Mouse (Mus musculus) myocyte (in vitro differentiated cells): Measurements from ENCODE around the gene Ccn6. TPM values are rescaled to one million over a fixed set of nuclear protein-coding genes. Genes with fewer than 3 reads are reported as not detected.
"Not testable (repeated sequence)": the region's sequence is repeated elsewhere in the genome, so short reads cannot be mapped to it uniquely, and the experiment has no call there.

Source experiments
- H3K27me3 ChIP-seq: one replicate; pipeline ENCODE4 v1.6.1; 2011; ENCODE audit not compliant: control insufficient read depth, insufficient read depth, insufficient read length
- H3K36me3 ChIP-seq: one replicate; pipeline ENCODE4 v1.6.1; 2011; ENCODE audit not compliant: control insufficient read depth, insufficient read depth
- H3K4me2 ChIP-seq: one replicate; pipeline ENCODE4 v1.6.1; 2011; ENCODE audit warnings: low read depth, control low read depth
- H3K4me3 ChIP-seq: one replicate; pipeline ENCODE4 v1.5.1; 2011; ENCODE audit warnings: mild to moderate bottlenecking, control low read depth, moderate library complexity
- H3K79me2 ChIP-seq: one replicate; pipeline ENCODE4 v1.6.1; 2011; ENCODE audit not compliant: control insufficient read depth, insufficient read depth
- H3ac ChIP-seq: one replicate; pipeline ENCODE4 v1.6.1; 2011; ENCODE audit not compliant: control insufficient read depth, insufficient read length
- CEBPB ChIP-seq: IDR thresholded peaks from 2 replicates; pipeline ENCODE4 v1.6.1; 2011; ENCODE audit warnings: mild to moderate bottlenecking, moderate library complexity; ENCODE audit not compliant: poor library complexity, insufficient read depth, severe bottlenecking
- E2F4 ChIP-seq: IDR thresholded peaks from one replicate; pipeline ENCODE4 v1.6.1; 2011; ENCODE audit warnings: mild to moderate bottlenecking, control low read depth, moderate library complexity; ENCODE audit not compliant: insufficient read depth
- MAX ChIP-seq: IDR thresholded peaks from one replicate; pipeline ENCODE4 v1.6.1; 2011; ENCODE audit warnings: low read depth, mild to moderate bottlenecking, control low read depth
- MYOD1 ChIP-seq, 3 experiments: IDR thresholded peaks; one replicate each; pipeline ENCODE4 v1.6.1; 2011; ENCODE audit warnings: control low read depth in 2 of 3, low read depth in 2 of 3, mild to moderate bottlenecking in 2 of 3, moderate library complexity in 1 of 3; ENCODE audit not compliant: insufficient read length in 2 of 3, control insufficient read depth in 1 of 3
- MYOG ChIP-seq, 3 experiments: IDR thresholded peaks; one replicate each; pipeline ENCODE4 v1.6.1; 2011; ENCODE audit warnings: control low read depth in 2 of 3, low read depth in 2 of 3, mild to moderate bottlenecking in 2 of 3; ENCODE audit not compliant: insufficient read length in 2 of 3, control insufficient read depth in 1 of 3, insufficient read depth in 1 of 3
- POLR2A ChIP-seq: IDR thresholded peaks from one replicate; pipeline ENCODE4 v1.6.1; 2011; ENCODE audit warnings: low read depth, mild to moderate bottlenecking, control low read depth, moderate library complexity; ENCODE audit not compliant: insufficient read length
- POLR2AphosphoS2 ChIP-seq: IDR thresholded peaks from one replicate; pipeline ENCODE4 v1.6.1; 2011; ENCODE audit warnings: low read depth, control low read depth; ENCODE audit not compliant: insufficient read length
- REST ChIP-seq: IDR thresholded peaks from one replicate; pipeline ENCODE4 v1.6.1; 2011; ENCODE audit warnings: mild to moderate bottlenecking, control low read depth, moderate library complexity; ENCODE audit not compliant: insufficient read depth, insufficient read length
- SRF ChIP-seq: IDR thresholded peaks from one replicate; pipeline ENCODE4 v1.6.1; 2011; ENCODE audit warnings: low read depth; ENCODE audit not compliant: control insufficient read depth, insufficient read length
- TCF12 ChIP-seq: IDR thresholded peaks from one replicate; pipeline ENCODE4 v1.6.1; 2011; ENCODE audit warnings: mild to moderate bottlenecking, control low read depth; ENCODE audit not compliant: poor library complexity, insufficient read depth, severe bottlenecking
- TCF3 ChIP-seq: IDR thresholded peaks from one replicate; pipeline ENCODE4 v1.6.1; 2011; ENCODE audit warnings: low read depth, control low read depth; ENCODE audit not compliant: insufficient read length
- USF1 ChIP-seq: IDR thresholded peaks from one replicate; pipeline ENCODE4 v1.6.1; 2011; ENCODE audit warnings: low read depth, mild to moderate bottlenecking, control low read depth, moderate library complexity
- polyA plus RNA-seq: library from polyadenylated mRNA; unstranded; fragments of >200 nt; fragmentation: generic; extraction: Trizol; gene quantifications from one replicate; pipeline ENCODE4 v1.2.1, GENCODE M21; 2012; ENCODE audit warnings: missing spikeins

Ccn6 gene
- polyA plus RNA-seq, 1 experiment = not detected

DNA sequence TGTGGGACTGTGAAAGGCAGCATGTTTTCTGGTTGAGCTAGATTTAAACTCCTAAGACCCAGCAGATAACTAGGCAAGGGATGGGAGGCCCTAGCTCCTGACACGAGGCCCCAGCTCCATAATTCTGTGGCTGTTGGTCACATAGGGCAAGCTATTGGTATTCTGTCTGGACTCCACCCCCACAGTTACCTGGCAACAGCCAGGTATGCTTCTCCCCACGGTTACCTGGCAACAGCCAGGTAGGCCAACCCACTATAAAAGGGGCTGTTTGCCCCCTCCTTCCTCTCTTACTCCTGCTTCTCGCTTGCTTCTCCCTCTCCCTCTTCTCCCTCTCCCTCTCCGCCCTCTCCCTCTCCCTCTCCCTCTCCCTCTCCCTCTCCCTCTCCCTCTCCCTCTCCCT is 38.9 kb upstream of the Ccn6 start:
- no peak overlapping the region for H3K4me3 ChIP-seq
- no peaks in the 10 kb centered on the region for H3K36me3 ChIP-seq
- H3ac ChIP-seq = no peak overlapping the region
- TF ChIP-seq POLR2AphosphoS2 = no peak
- TF ChIP-seq REST = no peak
- no peak for TF ChIP-seq MAX
- no peak for TF ChIP-seq E2F4
- no peak for TF ChIP-seq SRF
- no peak for TF ChIP-seq TCF12
- TF ChIP-seq CEBPB = no peak
- no peak for TF ChIP-seq MYOG (IDR thresholded peaks at IDR 0.05; ENCODE audit: control insufficient read depth in 1 of 3, insufficient read depth in 1 of 3, insufficient read length in 2 of 3, low read depth in 2 of 3)
- TF ChIP-seq USF1 = no peak
- TF ChIP-seq TCF3 = no peak
- TF ChIP-seq POLR2A = no peak
- no peak for TF ChIP-seq MYOD1 (IDR thresholded peaks at IDR 0.05; ENCODE audit: control insufficient read depth in 1 of 3, insufficient read length in 2 of 3, low read depth in 2 of 3)
- no peaks in the 10 kb centered on the region for H3K27me3 ChIP-seq
- no peaks in the 10 kb centered on the region for H3K79me2 ChIP-seq
- no peak overlapping the region for H3K4me2 ChIP-seq

- H3K4me2 ChIP-seq, H3K4me3 ChIP-seq, H3K79me2 ChIP-seq, H3K27me3 ChIP-seq, H3ac ChIP-seq, H3K36me3 ChIP-seq: not testable (repeated sequence)
Observed at GRCm38 (mm10) chr10:39198216-39198615, 34.6 kb upstream of the Ccn6 start.

DNA sequence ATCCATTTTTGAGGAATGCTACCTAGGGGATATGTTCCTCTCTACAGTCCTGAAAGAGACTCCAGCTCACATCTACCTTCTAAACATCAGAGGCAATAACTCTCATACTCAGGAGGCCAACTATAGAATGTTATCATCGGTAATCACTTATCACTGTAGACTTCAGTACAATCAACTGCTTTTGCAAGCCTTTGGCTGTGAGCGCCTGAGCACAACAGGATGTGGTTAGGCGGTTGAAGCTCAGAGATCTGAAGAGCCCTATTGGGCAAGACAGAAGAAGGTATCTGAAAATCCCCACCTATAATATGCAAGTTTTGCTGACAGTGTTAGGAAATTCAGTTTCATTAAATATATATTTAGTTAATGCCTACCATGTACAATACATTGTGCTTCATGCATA is 29.1 kb upstream of the Ccn6 start:
- Histone ChIP-seq H3K36me3 (no peaks in the 10 kb centered on the region), H3K79me2 (no peaks in the 10 kb centered on the region), H3K4me2 (no peak overlapping the region), H3K4me3 (no peak overlapping the region), H3ac (no peak overlapping the region), H3K27me3 (no peaks in the 10 kb centered on the region)
- TF ChIP-seq POLR2AphosphoS2 (no peak), MAX (no peak), POLR2A (no peak), CEBPB (no peak), TCF3 (no peak), MYOD1 (IDR thresholded peaks at IDR 0.05; ENCODE audit: control insufficient read depth in 1 of 3, insufficient read length in 2 of 3, low read depth in 2 of 3) (no peak), USF1 (no peak), MYOG (IDR thresholded peaks at IDR 0.05; ENCODE audit: control insufficient read depth in 1 of 3, insufficient read depth in 1 of 3, insufficient read length in 2 of 3, low read depth in 2 of 3) (no peak), SRF (no peak), TCF12 (no peak), REST (no peak), E2F4 (no peak)

GRCm38 (mm10) chr10:39185545-39185906 is 21.9 kb upstream of the Ccn6 start:
- no peaks in the 10 kb centered on the region for H3K79me2 ChIP-seq
- H3K36me3 ChIP-seq = no peaks in the 10 kb centered on the region
- H3K4me2 ChIP-seq = no peak overlapping the region
- no peak overlapping the region for H3K4me3 ChIP-seq
- H3ac ChIP-seq = no peak overlapping the region
- TF ChIP-seq REST (no peak), USF1 (no peak)
- no peaks in the 10 kb centered on the region for H3K27me3 ChIP-seq

GRCm38 (mm10) chr10:39184864-39185544 is 21.4 kb upstream of the Ccn6 start:
- TF ChIP-seq E2F4 (no peak), TCF12 (no peak), REST (no peak), MYOD1 (IDR thresholded peaks at IDR 0.05; ENCODE audit: control insufficient read depth in 1 of 3, insufficient read length in 2 of 3, low read depth in 2 of 3) (no peak), SRF (no peak), CEBPB (no peak), POLR2A (no peak), POLR2AphosphoS2 (no peak), TCF3 (no peak), USF1 (no peak)
- no peak overlapping the region for H3ac ChIP-seq

DNA sequence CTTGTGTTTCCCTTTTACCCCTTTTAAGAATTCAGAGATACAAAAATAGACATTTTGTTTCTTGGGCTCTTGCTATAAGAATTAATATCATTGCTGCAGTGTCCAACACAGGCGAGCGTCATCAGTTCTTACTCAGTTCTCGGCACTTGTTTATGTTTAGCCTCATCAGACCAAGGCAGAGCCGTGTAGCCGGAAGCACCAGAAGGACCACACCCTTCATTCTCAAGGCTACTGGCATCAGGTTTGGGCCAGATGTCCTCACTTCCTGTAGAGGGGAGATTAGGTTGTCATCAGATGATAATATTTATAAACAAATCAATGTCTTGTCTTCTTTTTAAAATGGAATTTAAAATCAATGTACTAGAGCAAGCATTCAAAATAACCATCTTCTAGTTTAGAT is 13.4 kb upstream of the Ccn6 start:
- H3K4me3 ChIP-seq = no peak overlapping the region
- no peak for TF ChIP-seq SRF
- TF ChIP-seq POLR2AphosphoS2 = no peak
- TF ChIP-seq TCF3 = no peak
- TF ChIP-seq CEBPB = no peak
- TF ChIP-seq REST = no peak
- TF ChIP-seq MYOD1 (IDR thresholded peaks at IDR 0.05; ENCODE audit: control insufficient read depth in 1 of 3, insufficient read length in 2 of 3, low read depth in 2 of 3) = no peak
- TF ChIP-seq USF1 = no peak
- TF ChIP-seq E2F4 = no peak
- TF ChIP-seq POLR2A = no peak
- TF ChIP-seq MYOG (IDR thresholded peaks at IDR 0.05; ENCODE audit: control insufficient read depth in 1 of 3, insufficient read depth in 1 of 3, insufficient read length in 2 of 3, low read depth in 2 of 3) = no peak
- no peak for TF ChIP-seq TCF12
- no peak for TF ChIP-seq MAX
- no peak overlapping the region for H3ac ChIP-seq
- H3K4me2 ChIP-seq = no peak overlapping the region
- no peaks in the 10 kb centered on the region for H3K36me3 ChIP-seq
- H3K79me2 ChIP-seq = no peaks in the 10 kb centered on the region
- H3K27me3 ChIP-seq = no peaks in the 10 kb centered on the region

More at GRCm38 (mm10) chr10:39184864-39185544, 21.4 kb upstream of the Ccn6 start:
- no peak overlapping the region for H3K4me2 ChIP-seq
- no peaks in the 10 kb centered on the region for H3K36me3 ChIP-seq
- no peaks in the 10 kb centered on the region for H3K27me3 ChIP-seq
- no peaks in the 10 kb centered on the region for H3K79me2 ChIP-seq
- no peak overlapping the region for H3K4me3 ChIP-seq
